ENCODE assay signal across 23 mouse cellular contexts in genomic region chrX:96879154-96879553, GRCm38 (mm10).
"Had no signal": no experiment of that assay in that cellular context is flagged by ENCODE, and none has a peak within 500 bp of the region (broad histone marks: within the 10 kb centered on the region; RNA-seq: fewer than 3 reads in every experiment).

No protein-coding gene starts in this region.

- ATAC-seq: hindbrain, embryonic 16.5 days; hindbrain, postnatal 0 days; inflammation-experienced regulatory T-cells, adult 6 months had no signal

- H3K4me1 ChIP-seq: heart, embryonic 10.5 days; heart, embryonic 12.5 days; heart, embryonic 13.5 days; heart, embryonic 15.5 days; hindbrain, embryonic 10.5 days; hindbrain, embryonic 12.5 days; hindbrain, embryonic 13.5 days; hindbrain, embryonic 15.5 days; kidney, embryonic 15.5 days had no signal

- H3K4me3 ChIP-seq: heart, embryonic 10.5 days; heart, embryonic 12.5 days; heart, embryonic 13.5 days; heart, embryonic 15.5 days; hindbrain, embryonic 10.5 days; hindbrain, embryonic 12.5 days; hindbrain, embryonic 13.5 days; hindbrain, embryonic 15.5 days; kidney, embryonic 15.5 days; layer of hippocampus, adult 2 months; left cerebral cortex, adult 2 months had no signal

- DNase-seq: kidney, adult 11 months; kidney, adult 18-20 months; kidney, adult 2 months; kidney, adult 8-10 months; kidney, adult 9 months; layer of hippocampus, adult 9-11 months had no signal

- H3K36me3 ChIP-seq: heart, embryonic 10.5 days; heart, embryonic 12.5 days; heart, embryonic 13.5 days; heart, embryonic 15.5 days; hindbrain, embryonic 10.5 days; hindbrain, embryonic 12.5 days; hindbrain, embryonic 13.5 days; hindbrain, embryonic 15.5 days; kidney, embryonic 15.5 days had no signal

- H3K9ac ChIP-seq: heart, embryonic 12.5 days; heart, embryonic 13.5 days; heart, embryonic 15.5 days; hindbrain, embryonic 12.5 days; hindbrain, embryonic 13.5 days; hindbrain, embryonic 14.5 days; hindbrain, embryonic 15.5 days; kidney, embryonic 15.5 days had no signal

- H3K27ac ChIP-seq: heart, embryonic 10.5 days; heart, embryonic 13.5 days; heart, embryonic 15.5 days; hindbrain, embryonic 10.5 days; hindbrain, embryonic 12.5 days; hindbrain, embryonic 13.5 days; hindbrain, embryonic 14.5 days; hindbrain, embryonic 15.5 days; hindbrain, postnatal 0 days; kidney, embryonic 15.5 days; kidney, postnatal 0 days; layer of hippocampus, adult 2 months; left cerebral cortex, adult 2 months had no signal

- H3K9me3 ChIP-seq: heart, embryonic 10.5 days; heart, embryonic 12.5 days; heart, embryonic 13.5 days; heart, embryonic 15.5 days; hindbrain, embryonic 10.5 days; hindbrain, embryonic 12.5 days; hindbrain, embryonic 13.5 days; hindbrain, embryonic 15.5 days; kidney, embryonic 15.5 days had no signal

- H3K4me2 ChIP-seq: heart, embryonic 11.5 days; heart, embryonic 12.5 days; heart, embryonic 13.5 days; heart, embryonic 15.5 days; hindbrain, embryonic 12.5 days; hindbrain, embryonic 13.5 days; hindbrain, embryonic 14.5 days; hindbrain, embryonic 15.5 days; kidney, embryonic 15.5 days had no signal

- H3K27me3 ChIP-seq: heart, embryonic 12.5 days; heart, embryonic 13.5 days; heart, embryonic 15.5 days; hindbrain, embryonic 12.5 days; hindbrain, embryonic 13.5 days; hindbrain, embryonic 15.5 days; kidney, embryonic 15.5 days had no signal
